Mouse (Mus musculus) left cerebral cortex, adult 8-10 months (tissue): ENCODE measurements around the gene Gm29735. TPM values are rescaled to one million over a fixed set of nuclear protein-coding genes. Genes with fewer than 3 reads are reported as not detected.
"Not testable (repeated sequence)": the region's sequence is repeated elsewhere in the genome, so short reads cannot be mapped to it uniquely, and the experiment has no call there.

Experiments
- DNase-seq, 2 experiments: peaks; one replicate each; pipeline ENCODE4 v3.0.0; 2022; ENCODE audit warnings: low spot score in 2 of 2
- total RNA-seq, 4 experiments: library from RNA; stranded (reverse); gene quantifications; 2 replicates each; pipeline ENCODE4 v1.2.4; 2022

Gm29735 gene
- not detected for total RNA-seq

GRCm38 (mm10) chr7:142157013-142157412 lies at the start of gene Gm29735:
Gm29735 (minus strand) TSS chr7:142157113.
- not testable (repeated sequence) for DNase-seq

GRCm38 (mm10) chr7:142205488-142205887 lies 48.6 kb upstream of the Gm29735 start:
- DNase-seq: no peak

GRCm38 (mm10) chr7:142201064-142201463 lies 44.2 kb upstream of the Gm29735 start, which contains the start of gene Krtap5-3:
Krtap5-3 (plus strand) TSS chr7:142201364.
- DNase-seq: no peak

GRCm38 (mm10) chr7:142198748-142199147 lies 41.8 kb upstream of the Gm29735 start:
- DNase-seq: no peak

GRCm38 (mm10) chr7:142190289-142190688 lies 33.4 kb upstream of the Gm29735 start, which contains the start of gene Gm10153:
Gm10153 (minus strand) TSS chr7:142190389.
- DNase-seq: no peak

- no peak for DNase-seq
These were observed 31.2 kb upstream of the Gm29735 start for GRCm38 (mm10) chr7:142188156-142188555.

- DNase-seq: no peak
These were observed 24.1 kb upstream of the Gm29735 start for GRCm38 (mm10) chr7:142181021-142181420.

- DNase-seq: no peak
These were observed 21.8 kb upstream of the Gm29735 start for GRCm38 (mm10) chr7:142178685-142179084.

- not testable (repeated sequence) for DNase-seq
These were observed 19.0 kb upstream of the Gm29735 start, which contains the start of gene Krtap5-2 for GRCm38 (mm10) chr7:142175905-142176304. Krtap5-2 (minus strand) TSS chr7:142176005.

- no peak for DNase-seq
These were observed 12.9 kb upstream of the Gm29735 start for GRCm38 (mm10) chr7:142169836-142170235.

- DNase-seq: not testable (repeated sequence)
These were observed 8.7 kb upstream of the Gm29735 start, which contains the start of gene Gm4553 for GRCm38 (mm10) chr7:142165639-142166038. Gm4553 (minus strand) TSS chr7:142165739.

GRCm38 (mm10) chr7:142159366-142159765 lies 2.5 kb upstream of the Gm29735 start:
- DNase-seq: no peak

GRCm38 (mm10) chr7:142155308-142155707 lies 1.6 kb downstream of the Gm29735 start:
- DNase-seq: no peak

GRCm38 (mm10) chr7:142152191-142152590 lies 4.7 kb downstream of the Gm29735 start:
- no peak for DNase-seq

GRCm38 (mm10) chr7:142148633-142149032 lies 8.3 kb downstream of the Gm29735 start:
- no peak for DNase-seq

GRCm38 (mm10) chr7:142146033-142146432 lies 10.9 kb downstream of the Gm29735 start:
- DNase-seq: no peak

- peak in 1 of 2 experiments; percentile 20 for DNase-seq
These were observed 11.4 kb downstream of the Gm29735 start for GRCm38 (mm10) chr7:142145413-142145940.

GRCm38 (mm10) chr7:142144507-142144906 lies 12.4 kb downstream of the Gm29735 start, which contains the start of gene Gm45337:
Gm45337 (minus strand) TSS chr7:142144607.
- no peak for DNase-seq

- DNase-seq: not testable (repeated sequence)
These were observed 13.4 kb downstream of the Gm29735 start for GRCm38 (mm10) chr7:142143506-142144010.

- no peak for DNase-seq
These were observed 16.2 kb downstream of the Gm29735 start for GRCm38 (mm10) chr7:142140696-142141095.

- not testable (repeated sequence) for DNase-seq
These were observed 21.0 kb downstream of the Gm29735 start, which contains the start of gene Gm39115 for GRCm38 (mm10) chr7:142135934-142136333. Gm39115 (minus strand) TSS chr7:142136034.

GRCm38 (mm10) chr7:142134206-142134995 lies 22.5 kb downstream of the Gm29735 start:
- peak in 1 of 2 experiments; percentile 9 for DNase-seq
